14 mouse cellular contexts compared by ENCODE assay signal in genomic region chr5:43024006-43024593, GRCm38 (mm10).
DNase-seq lines count a peak whose midpoint lies in the region; ATAC-seq and TF ChIP-seq lines count a peak whose summit lies in the region.
"Had no signal": no experiment of that assay in that cellular context is flagged by ENCODE, and none has a peak within 500 bp of the region (broad histone marks: within the 10 kb centered on the region; RNA-seq: fewer than 3 reads in every experiment).

No protein-coding gene starts in this region.

- WGBS in lung, postnatal 0 days = 46% methylated on average over 7 of the region's 7 CpGs
- WGBS in stomach, embryonic 14.5 days = 60% methylated on average over 7 of the region's 7 CpGs

- peak overlapping the region; percentile 20; the same call in 1 of the 2 replicates for H3K27ac ChIP-seq in lung, postnatal 0 days (ENCODE audit: low read length)
- peak overlapping the region; percentile 71 for H3K27ac ChIP-seq in stomach, embryonic 14.5 days (ENCODE audit: low read length)
- H3K27ac ChIP-seq: forebrain, embryonic 15.5 days; liver, embryonic 15.5 days had no signal

- intact Hi-C loops in heart, postnatal 25 days (cut with DNase I) = no loop called here

- peak; percentile 77 for TF ChIP-seq EP300 in lung, postnatal 0 days (IDR thresholded peaks at IDR 0.05)

- no peak for TF ChIP-seq CTCF in lung, postnatal 0 days (IDR thresholded peaks at IDR 0.05)

- no peaks in the 10 kb centered on the region for H3K9me3 ChIP-seq in lung, postnatal 0 days (ENCODE audit: low read length)
- no peaks in the 10 kb centered on the region for H3K9me3 ChIP-seq in stomach, embryonic 14.5 days (ENCODE audit: control insufficient read depth, low read depth, low read length)
- H3K9me3 ChIP-seq: forebrain, embryonic 15.5 days; liver, embryonic 15.5 days had no signal

- H3K27me3 ChIP-seq in lung, postnatal 0 days (replicated peaks; ENCODE audit: insufficient read depth, low read length) = no peaks in the 10 kb centered on the region
- no peaks in the 10 kb centered on the region for H3K27me3 ChIP-seq in stomach, embryonic 14.5 days (ENCODE audit: control insufficient read depth, insufficient read depth, low read length)
- H3K27me3 ChIP-seq: forebrain, embryonic 15.5 days; liver, embryonic 15.5 days had no signal

- peak; percentile 74 for DNase-seq in heart, adult 11 months
- DNase-seq in heart, postnatal 25 days (ENCODE audit: low spot score) = no peak
- peak; percentile 82 for DNase-seq in lung, postnatal 0 days (ENCODE audit: low spot score)
- no peak for DNase-seq in lung, postnatal 14 days
- peak; percentile 24 to 43 for DNase-seq in cerebellum, postnatal 36 days
- no peak for DNase-seq in liver
- DNase-seq in left cerebral cortex, adult 11 months (ENCODE audit: low spot score) = no peak
- DNase-seq: embryo, embryonic 11 days; heart, postnatal 10 days; kidney, adult 8-10 months; thymus, postnatal 36 days had no signal

- peak; percentile 96 for ATAC-seq in lung, postnatal 0 days
- ATAC-seq in stomach, embryonic 14.5 days (ENCODE audit: insufficient number of reproducible peaks, insufficient read depth, low FRiP score, low read depth) = peak; percentile 84
- ATAC-seq: forebrain, embryonic 15.5 days had no signal

- no peak overlapping the region for H3K4me3 ChIP-seq in lung, postnatal 0 days (ENCODE audit: low read depth, low read length)
- no peak overlapping the region for H3K4me3 ChIP-seq in stomach, embryonic 14.5 days (ENCODE audit: low read depth, low read length)
- H3K4me3 ChIP-seq: forebrain, embryonic 15.5 days; liver, embryonic 15.5 days had no signal

- no peaks in the 10 kb centered on the region for H3K4me1 ChIP-seq in lung, postnatal 0 days (ENCODE audit: insufficient read depth, low read depth, low read length)
- no peaks in the 10 kb centered on the region for H3K4me1 ChIP-seq in stomach, embryonic 14.5 days (ENCODE audit: control insufficient read depth, insufficient read depth, low read length)
- H3K4me1 ChIP-seq: forebrain, embryonic 15.5 days; liver, embryonic 15.5 days had no signal

- H3K36me3 ChIP-seq in lung, postnatal 0 days (ENCODE audit: insufficient read depth, low read length) = no peaks in the 10 kb centered on the region
- no peaks in the 10 kb centered on the region for H3K36me3 ChIP-seq in stomach, embryonic 14.5 days (ENCODE audit: control insufficient read depth, insufficient read depth, low read length)
- H3K36me3 ChIP-seq: forebrain, embryonic 15.5 days; liver, embryonic 15.5 days had no signal

- no peak overlapping the region for H3K4me2 ChIP-seq in lung, postnatal 0 days (replicated peaks; ENCODE audit: low read depth, low read length)
- H3K4me2 ChIP-seq in stomach, embryonic 14.5 days (replicated peaks; ENCODE audit: low read depth, low read length) = no peak overlapping the region
- H3K4me2 ChIP-seq: forebrain, embryonic 15.5 days; liver, embryonic 15.5 days had no signal

- H3K9ac ChIP-seq in lung, postnatal 0 days (replicated peaks; ENCODE audit: low read depth) = no peak overlapping the region
- no peak overlapping the region for H3K9ac ChIP-seq in stomach, embryonic 14.5 days (replicated peaks; ENCODE audit: low read depth, low read length)
- H3K9ac ChIP-seq: forebrain, embryonic 15.5 days; liver, embryonic 15.5 days had no signal

Comparison
In these comparisons a context has a peak if more than half of its experiments do, and no peak if none do; other contexts are left out.
1. DNase-seq: peak in heart, adult 11 months (single experiment), lung, postnatal 0 days (single experiment) and cerebellum, postnatal 36 days (2 of 2); none in heart, postnatal 25 days (single experiment), lung, postnatal 14 days (single experiment), liver (single experiment) and left cerebral cortex, adult 11 months (single experiment).